Mouse (Mus musculus): ENCODE data around the gene Krt8. TPM values are rescaled to one million over a fixed set of nuclear protein-coding genes. Genes with fewer than 3 reads are reported as not detected.

The Krt8 gene
- polyA plus RNA-seq, 1 experiment from 2014 or later: 129 TPM

DNA sequence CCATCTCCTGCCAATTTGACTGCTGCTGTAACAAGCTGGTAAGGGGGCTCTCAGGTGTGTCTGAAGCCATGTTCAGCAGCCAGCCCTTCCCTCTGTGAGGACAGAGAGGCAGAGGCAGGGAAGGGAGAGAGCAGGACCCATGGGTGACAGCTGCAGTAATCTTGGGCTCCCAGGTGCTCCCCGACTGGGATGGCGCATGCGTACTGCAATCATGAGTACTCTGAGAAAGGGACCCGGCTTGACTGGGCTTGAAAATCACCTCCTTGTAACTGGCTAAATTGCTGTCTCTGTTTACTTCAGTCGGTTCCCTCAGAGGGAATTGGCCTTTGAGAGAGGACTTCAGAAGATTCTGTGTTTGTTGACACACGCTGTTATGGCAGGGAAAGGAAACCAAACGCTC is 37.7 kb upstream of the Krt8 start:
- ATAC-seq (no peak), DNase-seq (no peak)
- H3K27ac ChIP-seq (ENCODE audit: low read depth): no peak overlapping the region
- H3K9me3 ChIP-seq (ENCODE audit: low read length): no peaks in the 10 kb centered on the region
- no peak overlapping the region for H3K4me3 ChIP-seq (ENCODE audit: low read depth, low read length)
- no peaks in the 10 kb centered on the region for H3K36me3 ChIP-seq (replicated peaks; ENCODE audit: insufficient read depth, low read length)
- 37% methylated on average over 7 of the region's 7 CpGs for WGBS (ENCODE audit: insufficient replicate concordance)
- H3K9ac ChIP-seq (replicated peaks): no peak overlapping the region
- H3K4me1 ChIP-seq (ENCODE audit: insufficient read depth): no peaks in the 10 kb centered on the region
- no peaks in the 10 kb centered on the region for H3K27me3 ChIP-seq (ENCODE audit: insufficient read depth, low read length)
- no peak for TF ChIP-seq EP300 (IDR thresholded peaks at IDR 0.05; ENCODE audit: low read depth)
- TF ChIP-seq CTCF (IDR thresholded peaks at IDR 0.05; ENCODE audit: low read depth): no peak
- H3K4me2 ChIP-seq (ENCODE audit: low read depth, low read length): no peak overlapping the region

DNA sequence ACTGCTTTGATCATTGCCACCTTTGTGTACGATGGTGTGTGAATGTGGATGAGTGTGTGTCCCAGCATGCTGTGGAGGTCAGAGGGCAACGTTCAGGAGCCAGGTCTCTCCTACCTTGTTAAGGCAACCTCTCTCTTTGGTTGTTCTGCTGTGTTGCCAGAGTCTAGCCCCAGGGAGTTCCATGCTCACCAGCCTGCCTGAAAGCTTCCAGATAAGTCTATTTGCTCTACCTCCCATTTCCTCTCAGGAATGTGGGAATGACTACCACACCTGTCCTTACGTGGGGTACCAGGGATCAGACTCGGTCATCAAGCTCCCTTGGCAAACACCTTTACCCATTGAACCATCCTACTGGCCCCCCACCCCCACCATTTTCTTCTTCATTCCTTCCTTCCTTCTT is 36.0 kb upstream of the Krt8 start:
- H3K9me3 ChIP-seq (ENCODE audit: low read length): no peaks in the 10 kb centered on the region
- no peaks in the 10 kb centered on the region for H3K4me1 ChIP-seq (ENCODE audit: insufficient read depth)
- no peak for DNase-seq
- TF ChIP-seq CTCF (IDR thresholded peaks at IDR 0.05; ENCODE audit: low read depth): no peak
- TF ChIP-seq EP300 (IDR thresholded peaks at IDR 0.05; ENCODE audit: low read depth): no peak
- H3K36me3 ChIP-seq (replicated peaks; ENCODE audit: insufficient read depth, low read length): no peaks in the 10 kb centered on the region
- no peak overlapping the region for H3K4me3 ChIP-seq (ENCODE audit: low read depth, low read length)
- H3K4me2 ChIP-seq (ENCODE audit: low read depth, low read length): no peak overlapping the region
- H3K9ac ChIP-seq (replicated peaks): no peak overlapping the region
- 55% methylated on average over 4 of the region's 4 CpGs for WGBS (ENCODE audit: insufficient replicate concordance)
- no peak for ATAC-seq
- no peak overlapping the region for H3K27ac ChIP-seq (ENCODE audit: low read depth)
- H3K27me3 ChIP-seq (ENCODE audit: insufficient read depth, low read length): no peaks in the 10 kb centered on the region

DNA sequence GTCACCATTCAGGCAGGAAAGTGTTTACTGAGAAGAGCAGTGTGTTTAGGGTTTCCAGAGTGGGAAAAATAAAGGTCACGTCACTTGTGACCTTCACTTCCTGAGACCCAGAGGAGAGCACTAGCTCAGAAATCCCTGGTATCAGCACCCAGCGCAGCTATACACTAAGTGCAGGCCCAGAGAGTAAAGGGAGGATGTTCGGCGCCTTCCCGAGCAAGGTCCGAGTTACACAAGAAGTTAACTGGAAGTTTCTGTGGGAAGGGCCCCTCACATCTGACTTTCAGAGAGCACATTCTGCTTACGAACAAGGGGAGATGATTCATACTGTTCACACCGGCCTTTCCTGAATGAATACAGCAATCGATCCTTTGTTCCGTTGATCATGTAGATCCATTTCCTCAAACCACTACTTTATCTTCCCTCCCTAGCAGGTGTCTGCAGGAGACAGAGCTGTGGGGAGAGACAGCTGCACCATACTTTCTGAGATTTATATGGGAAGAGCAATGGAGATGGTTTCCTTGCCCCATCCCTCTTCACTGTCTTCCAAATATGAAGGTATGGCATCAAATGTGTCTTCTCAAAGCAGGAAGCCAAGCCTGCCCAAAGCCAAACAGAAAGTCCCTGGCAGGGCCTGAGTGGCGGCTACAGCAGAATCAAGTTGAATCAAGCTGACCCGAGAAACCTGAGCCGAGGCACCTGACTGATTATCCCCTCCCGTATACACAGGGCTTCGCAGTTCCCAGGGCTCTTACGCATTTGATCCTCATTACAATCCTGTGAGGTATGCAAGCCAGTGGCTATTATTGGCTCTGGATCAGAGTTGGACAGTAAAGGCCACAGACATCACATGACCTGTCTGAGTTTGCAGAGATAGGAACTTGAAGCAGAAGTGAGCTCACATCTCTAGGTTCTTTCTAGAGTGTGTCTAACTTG is 30.1 kb upstream of the Krt8 start:
- Histone ChIP-seq H3K4me3 (ENCODE audit: low read depth, low read length) (no peak overlapping the region), H3K36me3 (replicated peaks; ENCODE audit: insufficient read depth, low read length) (peaks cover 5% of the 10 kb centered on the region; the same call in 1 of the 2 replicates), H3K27ac (ENCODE audit: low read depth) (no peak overlapping the region), H3K27me3 (ENCODE audit: insufficient read depth, low read length) (no peaks in the 10 kb centered on the region), H3K9ac (replicated peaks) (no peak overlapping the region), H3K9me3 (ENCODE audit: low read length) (no peaks in the 10 kb centered on the region), H3K4me1 (ENCODE audit: insufficient read depth) (no peaks in the 10 kb centered on the region), H3K4me2 (ENCODE audit: low read depth, low read length) (no peak overlapping the region)
- ATAC-seq: no peak
- 57% methylated on average over 16 of the region's 16 CpGs for WGBS (ENCODE audit: insufficient replicate concordance)
- DNase-seq: no peak
- no peak for TF ChIP-seq EP300 (IDR thresholded peaks at IDR 0.05; ENCODE audit: low read depth)
- TF ChIP-seq CTCF (IDR thresholded peaks at IDR 0.05; ENCODE audit: low read depth): no peak

DNA sequence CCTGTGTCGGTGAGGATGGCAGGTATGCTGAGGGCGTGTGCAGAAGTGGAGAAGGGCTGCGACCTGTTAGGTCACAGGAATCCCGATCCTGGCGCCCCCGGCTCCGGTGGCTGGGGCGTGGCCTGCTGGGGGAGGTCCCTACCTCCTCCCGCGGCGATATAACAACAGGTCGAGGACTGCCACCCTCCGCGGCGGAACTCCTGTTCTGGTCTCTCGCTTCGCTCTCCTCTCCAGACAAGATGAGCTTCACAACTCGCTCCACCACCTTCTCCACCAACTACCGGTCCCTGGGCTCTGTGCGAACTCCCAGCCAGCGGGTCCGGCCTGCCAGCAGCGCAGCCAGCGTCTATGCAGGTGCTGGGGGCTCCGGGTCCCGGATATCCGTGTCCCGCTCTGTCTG is 23.8 kb upstream of the Krt8 start, which contains the start of gene Krt18:
Krt18 (plus strand) TSS at position 141 of the 400 bp plus-strand sequence.
- WGBS (ENCODE audit: insufficient replicate concordance): under 1% methylated on average over 28 of the region's 28 CpGs
- H3K27ac ChIP-seq (ENCODE audit: low read depth): peak within 1 kb of the TSS; percentile 92
- peaks cover 18% of the 10 kb centered on the region for H3K4me1 ChIP-seq (ENCODE audit: insufficient read depth)
- TF ChIP-seq EP300 (IDR thresholded peaks at IDR 0.05; ENCODE audit: low read depth) (no peak), CTCF (IDR thresholded peaks at IDR 0.05; ENCODE audit: low read depth) (no peak)
- H3K4me2 ChIP-seq (ENCODE audit: low read depth, low read length): peak within 1 kb of the TSS; percentile 65
- H3K36me3 ChIP-seq (replicated peaks; ENCODE audit: insufficient read depth, low read length): peaks cover 5% of the 10 kb centered on the region; the same call in 1 of the 2 replicates
- peak within 1 kb of the TSS; percentile 77 for H3K9ac ChIP-seq (replicated peaks)
- H3K4me3 ChIP-seq (ENCODE audit: low read depth, low read length): peak within 1 kb of the TSS; percentile 55
- no peaks in the 10 kb centered on the region for H3K9me3 ChIP-seq (ENCODE audit: low read length)
- H3K27me3 ChIP-seq (ENCODE audit: insufficient read depth, low read length): peaks cover 10% of the 10 kb centered on the region; the same call in 1 of the 2 replicates
- ATAC-seq: peak; percentile 46
- peak; percentile 74 for DNase-seq

DNA sequence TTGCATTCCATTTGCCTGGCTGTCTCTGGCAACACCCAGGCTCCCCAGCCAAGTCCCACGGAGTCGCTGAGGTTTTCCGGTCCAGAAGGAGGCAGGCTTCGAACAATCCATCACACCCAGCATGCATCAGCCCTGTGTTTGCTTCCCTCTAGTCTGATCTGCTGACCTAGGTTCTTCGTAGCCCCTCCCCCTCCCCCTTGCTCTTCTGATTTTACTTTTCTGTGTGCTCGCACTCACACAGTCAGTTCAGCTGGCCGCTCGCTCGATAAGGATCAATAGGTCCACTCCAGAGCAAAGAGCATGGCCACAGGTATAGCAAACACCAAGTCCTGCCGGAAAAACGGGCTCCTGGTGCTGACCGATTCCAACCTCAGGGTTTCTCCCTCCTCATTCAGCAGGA is 22.1 kb upstream of the Krt8 start:
- Histone ChIP-seq H3K9me3 (ENCODE audit: low read length) (no peaks in the 10 kb centered on the region), H3K27me3 (ENCODE audit: insufficient read depth, low read length) (peaks cover 10% of the 10 kb centered on the region; the same call in 1 of the 2 replicates), H3K4me1 (ENCODE audit: insufficient read depth) (peaks cover 18% of the 10 kb centered on the region), H3K9ac (replicated peaks) (no peak overlapping the region; the same call in 1 of the 2 replicates), H3K4me2 (ENCODE audit: low read depth, low read length) (peak overlapping the region; percentile 65), H3K27ac (ENCODE audit: low read depth) (peak overlapping the region; percentile 92), H3K4me3 (ENCODE audit: low read depth, low read length) (no peak overlapping the region), H3K36me3 (replicated peaks; ENCODE audit: insufficient read depth, low read length) (no peaks in the 10 kb centered on the region)
- ATAC-seq (peak; percentile 90), DNase-seq (peak; percentile 83)
- 12% methylated on average over 12 of the region's 12 CpGs for WGBS (ENCODE audit: insufficient replicate concordance)
- TF ChIP-seq EP300 (IDR thresholded peaks at IDR 0.05; ENCODE audit: low read depth) (peak; percentile 22; the same call in 1 of the 2 replicates), CTCF (IDR thresholded peaks at IDR 0.05; ENCODE audit: low read depth) (no peak)

DNA sequence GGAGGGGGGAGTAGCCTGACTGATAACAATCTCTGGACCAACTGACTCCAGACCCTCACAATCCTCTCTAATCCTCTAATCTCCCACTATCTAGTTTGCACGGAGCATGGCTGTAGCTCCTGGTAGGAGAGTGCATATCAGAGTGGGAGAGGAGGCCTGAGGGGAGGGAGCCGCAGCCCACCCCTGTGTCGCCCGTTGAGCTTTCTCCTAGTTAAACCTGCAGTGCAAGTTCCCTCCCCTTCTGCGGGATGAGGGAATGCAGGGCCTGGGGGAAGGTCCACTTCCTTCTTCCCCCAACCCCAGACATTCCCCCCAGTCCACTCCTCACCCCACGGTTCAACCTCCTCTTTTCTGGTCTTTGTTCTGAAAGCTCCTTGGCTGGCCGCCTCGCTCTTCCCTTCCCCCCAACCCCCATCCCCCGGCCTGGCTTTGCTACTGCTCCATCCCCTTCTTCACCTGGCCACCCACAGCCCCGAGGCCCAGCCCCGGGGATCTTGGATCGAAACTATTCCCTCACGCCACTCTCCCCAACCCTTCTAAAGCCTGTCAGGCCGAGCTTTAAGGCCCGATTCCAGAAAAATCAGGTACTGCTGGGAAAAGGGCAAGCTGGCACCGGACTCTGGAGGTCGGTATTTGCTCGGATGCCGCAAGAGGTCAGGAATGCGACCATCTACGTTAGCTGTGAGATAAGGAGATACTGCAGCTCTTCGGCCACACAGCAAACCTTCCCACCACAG is 21.0 kb upstream of the Krt8 start:
- H3K27ac ChIP-seq (ENCODE audit: low read depth): peak overlapping the region; percentile 77
- H3K4me2 ChIP-seq (ENCODE audit: low read depth, low read length): peak overlapping the region; percentile 65
- ATAC-seq (peak; percentile 11; the same call in 1 of the 2 replicates), DNase-seq (peak; percentile 45)
- no peak for TF ChIP-seq CTCF (IDR thresholded peaks at IDR 0.05; ENCODE audit: low read depth)
- TF ChIP-seq EP300 (IDR thresholded peaks at IDR 0.05; ENCODE audit: low read depth): no peak
- no peaks in the 10 kb centered on the region for H3K9me3 ChIP-seq (ENCODE audit: low read length)
- H3K36me3 ChIP-seq (replicated peaks; ENCODE audit: insufficient read depth, low read length): no peaks in the 10 kb centered on the region
- WGBS (ENCODE audit: insufficient replicate concordance): 10% methylated on average over 22 of the region's 22 CpGs
- peaks cover 18% of the 10 kb centered on the region for H3K4me1 ChIP-seq (ENCODE audit: insufficient read depth)
- H3K27me3 ChIP-seq (ENCODE audit: insufficient read depth, low read length): peaks cover 10% of the 10 kb centered on the region; the same call in 1 of the 2 replicates
- peak overlapping the region; percentile 49 for H3K9ac ChIP-seq (replicated peaks)
- peak overlapping the region; percentile 28; the same call in 1 of the 2 replicates for H3K4me3 ChIP-seq (ENCODE audit: low read depth, low read length)

All from liver, postnatal 0 days (tissue).